Mouse (Mus musculus): ENCODE data around the gene Tiam2.

Tiam2 gene

DNA sequence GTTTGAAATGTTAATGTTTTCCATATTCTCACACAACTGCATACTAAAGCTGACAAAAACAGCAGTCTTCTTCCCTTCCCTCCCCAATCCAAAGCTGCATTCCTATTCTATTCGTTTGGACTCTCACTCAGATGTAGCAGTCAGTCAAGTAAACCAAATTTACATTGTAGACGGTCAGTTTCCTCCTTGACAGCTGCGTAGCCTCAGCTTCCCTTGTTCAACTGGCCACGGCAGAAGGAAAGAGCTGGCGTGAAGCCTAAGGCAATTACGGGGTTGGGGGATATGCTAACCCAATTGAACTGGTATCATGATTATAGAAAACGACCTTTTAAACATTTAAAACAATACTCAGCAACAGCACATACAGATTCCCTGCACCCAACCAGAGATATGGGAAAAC is 221.4 kb downstream of the Tiam2 start:
- no peak for DNase-seq (ENCODE audit: inconsistent age in 2 of 2, low spot score in 1 of 2)

DNA sequence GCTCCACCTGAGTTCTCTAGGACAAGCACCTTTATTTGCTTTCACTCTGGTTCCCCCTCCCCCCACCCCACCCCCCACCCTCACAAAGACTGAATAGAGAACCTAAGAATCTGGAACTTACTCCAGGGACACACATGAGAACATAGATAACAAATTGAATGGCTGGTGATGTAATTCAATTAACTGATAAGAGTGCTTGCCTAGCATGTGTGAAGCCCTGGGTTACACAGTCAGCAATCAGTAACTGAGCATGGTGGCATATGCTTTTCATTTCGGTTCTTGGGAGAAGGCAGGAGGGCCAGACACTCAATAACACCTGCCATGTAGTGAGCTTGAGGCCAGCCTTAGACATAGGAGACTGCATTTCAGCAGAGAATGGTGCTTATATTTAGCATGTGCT is 229.9 kb downstream of the Tiam2 start:
- DNase-seq (ENCODE audit: inconsistent age in 2 of 2, low spot score in 1 of 2), result no peak

DNA sequence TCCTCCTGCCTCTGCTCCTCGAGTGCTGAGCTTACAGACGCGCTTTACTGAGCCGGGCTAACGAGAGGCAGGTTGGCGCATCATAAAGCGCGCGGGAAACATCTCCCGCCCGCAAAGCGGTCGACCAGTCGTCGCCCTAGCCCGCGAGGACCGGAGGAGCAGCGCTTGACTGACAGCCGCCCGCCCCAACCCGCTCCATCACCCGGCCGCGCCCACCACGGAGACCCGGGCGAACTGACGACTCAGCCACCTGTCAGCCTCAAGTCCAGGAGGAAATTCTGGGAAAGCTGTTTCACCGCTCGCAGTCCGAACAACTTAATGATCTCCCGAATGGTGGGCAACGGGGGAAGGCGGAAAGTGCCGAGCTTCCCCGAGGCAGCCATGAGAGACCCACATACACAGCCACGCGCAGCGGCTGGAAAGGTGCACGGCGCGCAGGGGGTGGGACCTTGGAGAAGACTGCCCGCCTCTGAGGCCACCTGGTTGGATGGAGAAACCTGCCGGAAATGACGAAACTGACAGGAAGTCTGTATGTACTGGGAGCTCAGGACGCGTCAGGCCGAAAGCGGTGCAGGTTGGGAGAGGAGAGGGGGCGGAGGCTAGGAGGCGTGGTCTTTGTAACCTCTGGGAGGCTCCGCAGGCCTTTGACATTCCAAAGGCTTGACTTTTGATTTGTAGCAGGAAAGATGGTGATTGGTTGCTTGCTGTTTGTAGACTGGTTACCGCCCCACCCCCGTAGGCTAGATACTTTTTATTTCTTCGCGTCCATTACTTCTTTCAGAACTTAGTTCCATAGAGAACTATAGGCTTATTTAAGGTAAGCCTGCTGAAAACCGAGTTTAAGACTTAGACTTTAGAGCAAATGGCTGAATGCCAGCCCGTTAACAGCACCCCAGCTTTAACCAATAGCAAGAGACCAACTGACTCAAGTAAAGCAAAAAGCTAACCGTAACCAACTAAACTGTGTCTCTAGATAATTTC is 231.2 kb downstream of the Tiam2 start, which contains the start of gene Tfb1m:
TSS of gene Tfb1m (minus strand) at position 451 of the 981 bp plus-strand sequence.
- peak; percentile 99 for DNase-seq (ENCODE audit: inconsistent age in 2 of 2, low spot score in 1 of 2)

DNA sequence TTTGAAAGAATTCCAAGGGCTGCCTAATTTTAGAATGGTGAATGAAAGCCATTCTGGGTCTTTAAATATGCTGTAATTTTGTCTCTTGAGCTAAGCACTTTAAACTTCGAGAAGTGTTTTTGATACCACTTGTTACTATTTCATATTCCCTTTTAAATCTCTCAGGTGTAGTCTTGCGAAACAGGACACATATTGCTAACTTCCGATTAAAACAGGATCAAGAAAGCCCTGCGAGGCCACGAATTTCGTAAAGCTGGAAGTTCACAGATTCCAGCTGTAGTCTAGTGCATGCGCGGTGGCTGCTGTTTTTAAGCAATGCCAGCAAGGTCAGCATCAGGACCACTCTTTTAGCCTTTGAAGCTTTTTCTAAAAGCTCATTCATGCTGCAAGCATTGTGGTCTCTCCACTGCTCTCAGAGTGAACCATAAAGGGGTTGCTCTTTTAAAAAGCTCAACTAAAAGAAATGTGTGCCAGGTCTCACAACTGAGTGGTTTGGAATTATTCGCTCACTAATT is 232.0 kb downstream of the Tiam2 start:
- DNase-seq (ENCODE audit: inconsistent age in 2 of 2, low spot score in 1 of 2), result peak in 1 of 2 experiments; percentile 28

DNA sequence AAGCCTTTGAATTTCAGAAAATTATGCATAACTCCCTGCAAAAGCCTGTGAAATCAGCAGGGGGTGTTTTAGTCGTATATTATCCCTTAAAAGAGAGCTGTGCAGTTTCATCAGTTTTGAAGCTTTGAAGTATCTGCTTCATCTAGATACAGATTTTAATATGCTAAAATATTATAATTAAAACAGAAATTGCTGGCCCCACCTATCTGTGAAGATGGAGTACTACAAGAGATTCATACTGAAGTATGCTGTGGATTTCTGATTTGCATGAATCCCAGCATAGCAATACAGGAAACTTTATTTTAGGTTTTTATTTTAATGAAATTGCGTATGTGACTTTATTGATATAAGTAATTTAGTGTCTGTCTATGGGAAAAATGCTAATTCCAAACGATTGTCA is 234.2 kb downstream of the Tiam2 start:
- DNase-seq (ENCODE audit: inconsistent age in 2 of 2, low spot score in 1 of 2), result no peak

DNA sequence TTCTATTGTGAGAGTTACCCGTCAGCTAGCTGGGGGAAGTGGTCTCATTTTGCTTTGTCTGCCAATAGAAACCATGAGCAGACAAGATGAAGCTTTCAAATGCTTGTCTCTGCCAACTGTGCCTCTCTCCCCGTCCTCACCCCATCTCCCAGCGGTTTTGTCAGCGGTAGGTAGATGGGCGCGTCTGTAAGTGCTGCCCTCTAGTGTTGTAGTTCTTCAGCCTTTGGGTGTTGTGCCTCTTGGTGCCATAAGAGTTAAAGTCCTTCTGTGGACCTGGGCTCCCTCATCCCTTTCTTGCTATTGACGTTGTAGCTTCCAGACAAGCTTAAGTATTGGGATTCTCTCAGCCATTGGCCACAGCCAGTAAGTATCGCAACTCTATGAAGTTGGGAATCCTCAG is 236.0 kb downstream of the Tiam2 start:
- no peak for DNase-seq (ENCODE audit: inconsistent age in 2 of 2, low spot score in 1 of 2)

DNA sequence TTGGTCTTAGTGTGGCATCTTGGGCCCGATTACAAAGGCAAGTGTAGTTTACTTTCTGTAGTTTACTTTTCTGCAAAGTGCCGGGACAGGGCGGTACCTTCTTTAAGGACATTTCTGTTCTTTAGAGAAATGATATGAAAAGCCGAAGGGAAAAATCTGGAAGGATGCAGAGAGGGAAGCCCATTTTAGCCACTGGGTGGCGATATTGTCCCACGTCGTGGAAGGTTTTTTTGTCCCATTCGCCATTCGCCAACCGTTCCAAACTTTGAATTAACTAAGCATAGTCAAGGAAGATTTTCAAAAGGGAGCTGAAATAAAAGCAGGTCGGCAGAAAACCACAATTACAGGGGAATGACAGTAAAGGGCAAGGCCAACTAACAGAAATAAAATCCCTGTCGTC is 244.5 kb downstream of the Tiam2 start:
- DNase-seq (ENCODE audit: inconsistent age in 2 of 2, low spot score in 1 of 2), result peak; percentile 79 to 94

Measured in adrenal gland, adult (tissue).